Mouse (Mus musculus): ENCODE results near the gene Zfp646.

DNA sequence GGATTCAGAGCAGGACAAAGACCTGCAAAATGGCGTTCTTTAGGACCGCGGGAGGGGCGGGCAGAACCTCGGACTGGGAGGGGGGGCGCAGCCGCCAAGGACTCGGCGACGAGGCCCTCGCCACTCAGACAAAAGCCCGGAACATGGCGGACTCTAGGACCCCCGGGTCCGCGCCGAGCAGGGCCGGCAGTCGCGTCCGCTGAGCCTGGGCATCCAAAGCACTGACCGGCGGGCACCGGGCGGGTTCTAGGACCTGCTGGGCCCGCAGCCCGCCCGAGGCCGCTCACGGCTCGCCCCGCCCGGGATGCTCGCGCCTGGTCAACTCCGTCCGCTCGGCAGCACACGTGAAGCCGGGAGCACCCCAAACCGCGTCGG is 407 bp upstream of the Zfp646 start:
- no peak for TF ChIP-seq CTCF (IDR thresholded peaks at IDR 0.05; ENCODE audit: low read depth, low read length)
- no peak for TF ChIP-seq EP300 (IDR thresholded peaks at IDR 0.05; ENCODE audit: insufficient read depth, low read depth, low read length)
- TF ChIP-seq POLR2A (IDR thresholded peaks at IDR 0.05; ENCODE audit: insufficient read depth, low read length) = no peak
